Mouse (Mus musculus) naive thymus-derived CD4-positive, alpha-beta T cell, adult 2 months (primary cell): ENCODE data around the gene 1600002K03Rik.

Experiments
- DNase-seq: peaks from one replicate; pipeline ENCODE4 v3.0.0-alpha.2; 2011; ENCODE audit warnings: low read depth

1600002K03Rik gene

GRCm38 (mm10) chr10:80172527-80173292, at the start of gene 1600002K03Rik:
Gene 1600002K03Rik (plus strand): TSS chr10:80172944.
- peak; percentile 97 for DNase-seq

DNA sequence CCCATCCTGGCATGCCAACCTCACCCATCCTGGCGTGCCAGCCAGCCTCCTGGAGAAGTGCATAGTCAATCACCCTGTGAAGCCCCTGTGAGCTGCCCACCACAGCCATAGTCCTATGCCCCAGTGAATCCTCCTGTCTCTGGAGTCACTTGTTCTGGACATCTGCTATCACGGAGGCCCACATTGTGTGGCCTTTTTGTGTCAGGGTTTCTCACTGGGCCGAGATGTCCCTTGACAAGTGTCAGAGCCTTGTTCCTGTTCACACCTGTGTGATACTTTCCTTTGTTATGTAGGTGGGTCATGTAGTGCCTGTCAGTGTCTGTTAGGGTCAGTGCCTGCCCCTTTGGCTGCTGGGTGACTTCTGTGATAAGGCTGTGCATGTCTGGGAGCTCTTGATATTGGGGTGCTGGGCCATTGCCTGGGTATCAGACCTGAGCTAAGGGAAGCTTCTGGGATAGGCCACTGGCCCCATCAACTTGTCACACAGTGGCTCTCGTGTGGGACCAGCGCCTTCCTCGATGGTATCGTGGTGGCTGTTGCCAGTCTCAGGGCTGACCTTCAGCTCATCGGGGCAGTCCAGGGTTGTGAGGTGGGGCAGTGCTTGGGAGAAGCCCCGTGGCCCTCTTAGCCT, 48.7 kb upstream of the 1600002K03Rik start:
- DNase-seq = no peak

GRCm38 (mm10) chr10:80127920-80128319, 44.8 kb upstream of the 1600002K03Rik start:
- no peak for DNase-seq

DNA sequence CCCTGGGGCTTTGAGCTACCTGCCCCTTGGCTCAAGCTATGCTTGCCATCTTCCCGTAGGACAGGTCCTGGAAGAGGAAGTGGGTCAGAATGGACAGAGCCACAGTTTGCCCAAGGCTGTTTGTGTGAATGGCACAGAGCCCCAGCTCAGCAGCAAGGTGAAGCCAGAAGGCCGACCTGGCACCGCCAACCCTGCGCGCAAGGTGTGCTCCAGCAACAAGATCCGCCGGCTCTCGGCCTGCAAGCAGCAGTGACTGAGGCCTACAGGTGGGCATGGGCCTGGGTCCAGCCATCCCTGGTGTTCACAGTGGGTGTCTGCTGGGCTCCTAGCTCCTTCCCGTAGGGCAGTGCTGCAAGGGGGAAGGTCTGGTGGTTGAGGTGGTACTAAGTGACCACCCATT, 42.9 kb upstream of the 1600002K03Rik start:
- no peak for DNase-seq

DNA sequence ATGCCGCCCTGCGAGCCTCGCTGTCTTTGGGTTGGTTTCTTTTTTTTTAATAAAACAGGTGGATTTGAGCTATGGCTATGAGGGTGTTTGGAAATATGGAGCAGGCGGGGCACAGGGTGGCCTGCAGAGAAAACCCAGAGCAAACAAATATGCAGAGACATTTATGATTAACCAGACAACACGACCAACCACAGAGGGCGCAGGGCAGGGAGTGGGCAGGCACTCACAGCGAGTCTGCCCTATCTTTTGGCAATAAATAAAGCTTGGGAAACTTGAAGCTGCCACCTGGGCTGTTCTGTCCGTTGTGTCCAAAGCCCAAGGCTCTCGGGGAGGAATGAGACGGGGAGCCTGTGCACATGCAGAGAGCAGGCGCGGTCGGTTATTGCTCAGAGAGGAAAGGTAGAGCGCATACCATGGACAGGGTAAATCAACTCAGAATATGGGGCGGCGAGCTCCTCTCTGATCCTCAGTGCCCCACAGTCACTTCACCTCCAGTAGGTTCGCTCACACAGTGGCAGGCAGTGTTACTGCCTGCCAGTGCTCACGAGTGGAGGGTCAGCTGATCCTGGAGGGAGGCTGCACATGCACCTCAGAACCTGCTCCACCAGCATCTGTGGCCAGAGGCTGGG, 42.2 kb upstream of the 1600002K03Rik start:
- DNase-seq = no peak

DNA sequence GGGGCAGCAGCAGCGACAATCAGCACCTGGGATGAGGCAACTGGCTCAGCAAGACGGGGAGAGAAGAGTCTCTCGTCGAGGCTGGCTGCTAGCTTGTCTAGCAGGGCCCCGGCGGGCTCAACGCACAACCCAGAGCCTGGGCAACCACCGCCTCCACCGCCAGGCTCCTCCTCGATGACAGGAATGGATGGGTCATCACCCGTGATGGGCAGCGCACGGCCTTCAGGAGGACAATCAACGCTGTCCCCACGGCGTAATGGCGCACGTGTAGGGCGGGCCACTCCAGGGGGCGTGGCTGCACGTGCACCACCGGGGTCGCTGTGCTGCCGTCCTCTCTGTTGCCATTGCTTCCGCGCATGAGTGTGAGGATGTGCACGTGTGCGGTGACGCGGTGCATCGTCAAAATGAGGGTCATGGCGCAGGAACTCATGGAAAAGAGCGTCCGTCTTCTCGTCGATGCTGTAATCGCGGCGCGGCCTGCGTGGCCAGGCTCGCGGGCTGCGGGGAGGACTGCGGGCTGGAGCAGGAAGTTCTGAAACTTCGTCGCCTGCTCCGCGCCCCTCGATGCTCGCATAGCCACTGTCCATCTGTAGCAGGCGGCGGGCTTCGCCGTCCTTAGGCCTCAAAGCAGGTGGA, 41.3 kb upstream of the 1600002K03Rik start:
- no peak for DNase-seq

GRCm38 (mm10) chr10:80131952-80132350, 40.8 kb upstream of the 1600002K03Rik start:
- no peak for DNase-seq

DNA sequence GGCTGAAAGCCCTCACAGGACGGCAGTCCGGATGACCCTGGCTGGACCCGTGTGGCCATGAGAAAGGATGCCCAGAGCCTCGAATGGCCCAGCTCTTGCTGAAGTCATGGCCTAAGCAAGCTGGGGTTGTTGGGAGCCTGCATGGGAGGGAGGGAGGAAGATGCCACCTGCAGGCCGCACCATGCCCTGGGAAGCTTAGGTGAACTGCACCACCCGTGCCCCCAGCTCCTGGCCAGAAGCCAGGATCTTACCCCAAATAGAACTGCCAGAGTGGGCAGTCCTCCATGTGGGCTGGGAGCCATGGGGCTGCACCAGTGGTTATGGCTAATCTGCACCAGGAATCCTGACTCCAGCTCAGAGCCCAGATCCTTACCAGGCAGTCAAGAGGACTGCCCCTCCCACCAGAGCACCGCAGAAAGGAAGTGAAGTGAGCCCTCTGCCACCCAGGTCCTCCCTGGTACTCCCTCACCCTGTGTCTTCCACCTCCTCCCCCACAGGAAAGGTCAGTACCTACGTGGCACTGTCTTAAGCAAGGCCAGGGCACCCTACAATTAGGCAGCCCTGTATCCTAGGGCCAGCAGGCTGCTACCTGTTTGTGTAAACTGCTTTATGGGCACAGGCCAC, 39.4 kb upstream of the 1600002K03Rik start:
- DNase-seq = no peak

DNA sequence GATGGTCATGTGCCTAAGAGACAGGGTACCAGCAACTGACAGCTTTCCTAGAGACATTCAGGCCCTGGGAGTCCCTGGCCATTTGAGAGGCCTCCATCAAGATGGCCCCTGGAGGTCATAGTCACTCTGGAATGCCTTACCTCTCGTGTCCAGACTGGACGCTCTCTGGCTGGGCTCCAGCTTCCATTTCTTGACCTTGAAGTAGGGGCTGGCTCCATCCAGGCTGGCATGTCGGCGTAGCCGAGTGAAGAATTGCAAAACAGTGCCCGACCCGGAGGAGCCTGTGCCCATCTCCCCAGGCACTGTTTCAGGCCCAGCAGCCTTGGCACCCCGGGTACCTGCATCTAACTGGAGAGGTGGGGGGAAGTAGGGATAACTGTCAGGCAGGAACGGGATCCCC, 38.3 kb upstream of the 1600002K03Rik start:
- DNase-seq = no peak

DNA sequence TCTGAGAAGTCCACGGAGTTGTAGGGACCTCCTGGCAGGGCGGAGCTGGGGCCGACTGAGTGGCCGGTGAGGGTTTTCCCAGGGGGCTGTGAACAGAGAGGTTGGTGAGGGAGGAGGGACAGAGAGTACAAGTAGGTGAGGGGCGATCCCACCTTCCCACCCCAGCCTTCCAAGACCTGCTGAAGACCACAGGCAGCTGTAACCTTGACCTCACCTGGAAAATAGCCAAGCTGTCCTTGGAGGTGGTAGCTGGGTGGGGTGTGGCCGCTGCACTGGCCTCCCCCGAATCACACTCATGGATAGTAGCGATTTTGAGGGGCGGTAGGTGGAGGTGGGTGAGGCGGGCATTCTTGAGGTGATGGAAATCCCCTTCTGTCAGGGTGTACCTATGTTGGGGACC, 37.6 kb upstream of the 1600002K03Rik start:
- DNase-seq = no peak

DNA sequence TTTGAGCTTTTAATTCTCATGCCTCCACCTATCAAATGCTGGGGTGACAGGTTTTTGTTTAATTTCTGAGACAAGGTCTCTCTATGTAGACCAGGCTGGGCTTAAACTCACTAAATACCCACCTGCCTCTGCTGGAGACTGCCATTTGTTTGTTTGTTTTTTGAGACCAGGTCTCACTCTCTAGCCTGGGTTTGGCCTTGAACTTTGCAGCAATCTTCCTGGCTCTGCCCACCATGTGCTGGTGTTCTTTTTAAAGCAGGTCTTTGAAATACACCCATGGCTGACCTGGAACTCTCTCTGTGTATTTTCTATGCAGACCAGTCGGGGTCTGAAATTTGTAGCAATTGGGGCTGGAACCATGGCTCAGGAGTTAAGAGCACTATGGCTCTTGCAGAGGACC, 37.1 kb upstream of the 1600002K03Rik start:
- no peak for DNase-seq

GRCm38 (mm10) chr10:80136179-80136951, 36.4 kb upstream of the 1600002K03Rik start:
- no peak for DNase-seq

DNA sequence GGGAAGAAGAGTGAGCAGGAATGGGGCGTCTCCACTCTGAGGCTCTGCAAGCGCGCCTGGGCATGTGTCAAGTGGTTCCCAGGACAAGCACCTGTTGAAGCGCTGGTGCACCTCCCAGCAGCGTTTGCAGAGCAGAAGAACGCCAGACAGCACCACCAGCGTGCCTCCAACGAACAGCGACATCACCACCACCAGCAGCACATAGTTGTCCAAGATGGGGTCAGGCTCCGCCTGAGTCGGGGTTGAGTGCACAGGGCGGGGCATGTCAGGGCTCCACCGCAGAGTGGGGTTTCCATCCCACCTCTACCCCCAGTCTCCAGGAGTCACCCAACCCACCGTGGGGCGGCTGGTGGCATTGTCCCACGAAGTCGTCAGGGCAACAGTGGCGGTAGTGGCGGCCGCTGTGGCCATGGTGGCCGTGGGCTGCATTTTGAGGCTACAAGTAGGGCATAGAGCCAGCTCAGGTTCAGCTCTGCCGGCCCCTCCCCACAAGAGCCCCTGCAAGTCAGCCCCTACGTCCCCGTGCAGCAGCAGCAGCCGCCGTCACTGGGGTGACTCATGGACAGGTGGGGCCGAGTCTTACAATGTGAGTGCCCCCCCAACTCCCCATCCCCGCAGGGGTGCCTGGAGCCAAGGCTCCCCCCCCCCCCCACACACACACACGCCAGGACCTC, 35.7 kb upstream of the 1600002K03Rik start:
- DNase-seq = peak; percentile 74

DNA sequence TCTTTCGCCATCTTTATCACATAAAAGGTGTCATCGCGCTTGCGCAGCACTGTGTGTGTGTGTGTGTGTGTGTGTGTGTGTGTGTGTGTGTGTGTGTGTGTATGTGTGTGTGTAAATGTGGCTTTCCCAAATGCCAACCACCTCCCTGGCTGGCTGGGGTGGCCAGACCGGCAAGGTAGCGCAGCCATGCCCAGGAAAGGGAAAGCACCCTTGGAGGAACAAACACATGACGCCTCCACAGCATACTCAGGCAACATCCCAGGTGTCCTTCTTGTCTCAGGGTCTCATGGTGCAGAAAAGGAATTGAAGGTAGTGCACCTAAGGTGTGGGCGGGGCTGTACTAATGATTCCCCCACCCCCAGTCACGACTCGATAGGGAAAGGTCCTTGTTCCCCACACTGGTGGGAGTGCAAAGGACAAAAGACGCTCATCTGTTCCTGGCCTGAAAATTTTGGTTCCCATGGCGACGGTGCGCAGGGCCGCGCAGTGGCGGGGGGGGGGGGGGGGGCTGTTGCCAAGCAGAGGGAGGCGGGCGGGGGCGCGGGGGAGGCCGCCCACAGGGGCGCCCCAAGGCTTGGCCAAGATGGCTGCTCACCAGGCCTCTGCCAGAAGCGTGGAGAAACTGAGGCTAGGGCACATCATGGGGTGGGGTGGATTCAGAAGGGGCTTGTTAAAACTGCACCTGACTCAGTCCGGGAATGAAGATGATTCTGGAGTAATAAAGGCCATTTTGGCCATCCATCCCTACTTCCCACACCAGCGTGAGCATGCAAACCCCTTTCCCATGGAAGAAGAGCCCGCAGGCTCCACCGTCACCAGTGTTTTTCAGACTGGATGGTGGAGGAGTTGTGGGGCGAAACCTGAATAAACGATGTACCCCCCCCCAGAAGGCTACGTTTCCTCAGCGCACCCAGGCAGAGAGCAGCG, 34.9 kb upstream of the 1600002K03Rik start:
- DNase-seq = peak; percentile 78

DNA sequence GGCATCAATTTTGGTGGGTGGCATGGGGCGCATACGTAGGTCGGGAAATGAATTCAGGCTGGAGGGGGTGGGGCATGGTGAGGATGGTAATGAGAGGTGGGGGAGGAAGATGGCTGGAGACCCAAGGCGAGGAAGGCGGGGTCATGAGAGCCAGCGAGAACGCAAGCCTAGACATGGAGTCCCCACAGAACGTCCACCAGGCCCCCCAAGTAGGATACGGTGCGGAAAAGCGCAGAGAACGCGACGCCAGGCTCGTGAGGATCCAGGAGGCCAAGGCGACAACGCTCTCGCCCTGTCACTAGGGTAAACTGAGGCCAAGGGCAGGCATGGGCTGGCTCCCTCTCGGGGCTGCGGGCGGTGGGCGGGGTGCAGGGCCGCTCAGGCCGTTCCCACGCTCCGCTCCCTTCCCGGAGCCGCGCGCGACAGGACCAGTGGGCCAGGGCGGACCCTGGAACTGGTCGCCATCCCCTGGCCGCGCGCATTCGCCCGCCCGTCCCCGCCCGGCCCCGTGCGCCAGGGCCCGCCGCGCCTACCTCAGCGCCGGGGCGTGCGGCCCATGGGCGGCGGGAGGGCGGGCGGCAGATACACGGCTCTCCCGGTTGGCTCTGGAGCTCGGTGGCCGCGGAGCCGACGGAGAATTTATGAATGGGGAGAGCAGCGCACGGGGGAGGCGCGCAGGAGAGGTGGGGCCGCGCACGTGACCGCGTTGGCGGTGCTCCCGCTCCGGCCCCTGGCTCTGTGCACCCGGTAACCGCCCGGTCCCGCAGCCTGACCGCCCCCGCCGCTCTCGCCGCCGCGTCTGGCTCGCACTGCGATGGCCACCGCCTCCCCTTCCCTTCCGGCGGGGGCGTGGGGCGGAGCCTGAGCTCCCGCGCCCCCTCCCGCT, 33.9 kb upstream of the 1600002K03Rik start, which contains the start of gene Atp5d:
Gene Atp5d (plus strand): TSS at position 80 of the 886 bp plus-strand sequence.
- no peak for DNase-seq

DNA sequence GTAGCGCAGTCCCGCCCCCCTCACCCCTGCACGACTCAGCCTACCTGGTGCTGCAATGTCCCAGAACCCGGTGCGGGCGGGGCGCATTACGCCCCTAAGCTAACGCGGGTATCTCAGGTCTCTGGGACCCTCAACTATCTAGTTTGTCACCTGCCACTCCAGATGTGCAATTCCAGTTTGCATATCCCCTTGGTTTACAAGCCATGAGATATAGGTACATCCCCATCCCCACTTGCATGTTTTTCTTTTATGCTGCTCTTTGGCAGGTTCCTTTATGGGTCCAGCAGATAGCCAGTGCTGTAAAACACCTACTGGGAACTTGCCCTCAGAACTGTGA, 33.3 kb upstream of the 1600002K03Rik start:
- peak; percentile 86 for DNase-seq

DNA sequence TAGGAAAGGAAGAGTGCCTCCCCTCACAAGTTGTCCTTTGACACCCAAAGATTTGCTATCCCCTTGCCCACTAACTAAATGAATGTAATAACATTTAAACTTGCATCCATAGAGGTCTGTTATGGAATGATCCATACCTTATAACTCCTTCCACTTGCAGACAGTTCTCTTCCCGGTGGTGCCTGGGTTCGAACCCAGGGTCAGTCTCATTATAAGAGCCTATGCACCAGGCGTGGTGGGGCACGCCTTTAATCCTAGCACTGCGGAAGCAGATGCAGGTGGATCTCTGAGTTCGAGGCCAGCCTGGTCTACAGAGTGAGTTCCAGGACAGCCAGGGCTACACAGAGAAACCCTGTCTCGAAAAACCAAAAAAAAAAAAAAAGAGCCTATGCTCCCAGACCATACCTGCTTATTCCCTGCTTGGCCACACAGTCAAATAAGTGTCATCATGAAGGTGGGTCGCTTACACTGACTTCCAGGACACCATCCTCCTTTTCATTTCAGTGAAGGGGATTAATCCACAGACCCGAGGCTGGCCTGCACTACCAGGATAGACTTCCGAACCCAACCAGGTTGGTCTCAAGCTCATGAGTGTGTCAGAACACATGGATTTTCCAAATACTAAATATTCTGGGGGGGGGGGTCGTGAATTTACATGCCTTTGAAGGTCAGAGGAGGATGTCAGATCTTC, 32.6 kb upstream of the 1600002K03Rik start:
- no peak for DNase-seq

GRCm38 (mm10) chr10:80140666-80141035, 32.1 kb upstream of the 1600002K03Rik start, which contains the start of gene Cbarp:
Gene Cbarp (minus strand): TSS chr10:80140835.
- DNase-seq = no peak
